Mouse (Mus musculus): ENCODE results near the gene Ltbp3. TPM values are rescaled to one million over a fixed set of nuclear protein-coding genes. Genes with fewer than 3 reads are reported as not detected.

The Ltbp3 gene
- polyA plus RNA-seq, 1 experiment from 2014 or later: 4.8 TPM

DNA sequence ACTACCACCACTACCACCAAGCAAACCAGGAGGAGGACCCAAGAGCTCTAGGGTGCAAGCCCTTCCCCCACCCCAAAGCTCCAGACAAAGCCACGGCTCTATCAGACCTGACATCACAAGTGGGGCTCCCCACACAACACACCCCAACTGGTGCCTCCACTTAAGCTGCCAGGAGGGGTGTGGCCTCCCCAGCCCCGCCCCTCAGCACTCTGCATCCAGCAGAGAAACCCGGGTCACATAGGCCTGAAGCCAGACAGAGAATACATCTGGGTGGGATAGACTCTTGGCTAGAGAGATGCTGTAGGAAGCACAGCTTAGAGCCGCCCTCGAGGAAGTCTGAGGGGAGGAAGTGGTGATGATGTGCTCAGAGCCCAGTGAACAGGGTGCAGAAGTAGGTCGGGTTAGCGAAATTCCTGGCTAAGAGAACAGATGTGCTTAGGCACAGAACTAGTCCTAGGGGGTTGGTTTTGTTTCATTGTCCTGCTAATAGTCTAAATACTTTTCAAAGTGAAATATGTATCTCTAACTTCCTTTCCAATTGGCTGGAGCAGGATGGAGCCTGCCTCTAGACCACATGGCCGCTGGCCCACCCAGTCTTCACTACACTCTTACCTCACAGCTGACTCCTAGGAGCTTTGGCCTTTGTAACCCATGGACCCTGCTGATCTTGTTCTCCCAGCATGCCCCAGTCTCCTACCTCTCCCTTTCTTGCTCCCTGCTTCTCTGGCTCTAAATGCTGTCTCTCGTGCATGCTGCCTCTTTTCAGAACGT is 35.7 kb upstream of the Ltbp3 start:
- H3K27ac ChIP-seq (ENCODE audit: low read depth, low read length): no peak overlapping the region
- no peak for ATAC-seq (ENCODE audit: low FRiP score)

DNA sequence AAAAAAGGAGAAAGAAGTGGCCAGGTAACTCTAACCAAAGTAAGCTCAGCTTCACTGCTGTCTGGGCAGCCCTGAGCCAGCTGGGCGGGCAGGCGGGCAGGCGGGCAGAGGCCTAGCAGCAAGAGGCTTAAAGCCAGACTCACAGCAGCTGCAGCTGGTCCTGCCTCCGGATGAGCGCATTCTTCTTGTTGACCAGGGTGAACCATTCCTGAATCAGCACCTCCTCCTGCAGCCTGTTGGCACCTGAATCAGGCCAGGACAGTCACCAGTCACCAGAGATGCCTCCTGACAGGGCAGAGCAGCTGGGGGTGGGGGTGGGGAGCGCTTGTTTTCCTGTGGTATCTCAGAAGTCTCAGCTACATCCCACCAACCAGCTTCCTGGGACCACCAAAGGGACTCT is 30.6 kb upstream of the Ltbp3 start:
- Histone ChIP-seq H3K9ac (ENCODE audit: low read length) (no peak overlapping the region), H3K4me1 (ENCODE audit: control insufficient read depth, insufficient read depth, low read length) (no peaks in the 10 kb centered on the region), H3K9me3 (ENCODE audit: control insufficient read depth, low read length) (no peaks in the 10 kb centered on the region), H3K27ac (ENCODE audit: low read depth, low read length) (no peak overlapping the region), H3K27me3 (ENCODE audit: control insufficient read depth, insufficient read depth, low read length) (no peaks in the 10 kb centered on the region), H3K4me2 (no peak overlapping the region), H3K4me3 (ENCODE audit: low read depth, low read length) (no peak overlapping the region), H3K36me3 (ENCODE audit: control insufficient read depth, insufficient read depth, low read length) (peaks cover 12% of the 10 kb centered on the region)
- WGBS: 88% methylated on average over 6 of the region's 6 CpGs
- DNase-seq (ENCODE audit: low spot score, missing footprints): no peak
- no peak for ATAC-seq (ENCODE audit: low FRiP score)

More for the DNA sequence above, 35.7 kb upstream of the Ltbp3 start:
- Histone ChIP-seq H3K9me3 (ENCODE audit: control insufficient read depth, low read length) (no peaks in the 10 kb centered on the region), H3K9ac (ENCODE audit: low read length) (no peak overlapping the region), H3K36me3 (ENCODE audit: control insufficient read depth, insufficient read depth, low read length) (peaks cover 24% of the 10 kb centered on the region), H3K4me3 (ENCODE audit: low read depth, low read length) (no peak overlapping the region), H3K27me3 (ENCODE audit: control insufficient read depth, insufficient read depth, low read length) (no peaks in the 10 kb centered on the region), H3K4me1 (ENCODE audit: control insufficient read depth, insufficient read depth, low read length) (no peaks in the 10 kb centered on the region; the same call in 1 of the 2 replicates), H3K4me2 (no peak overlapping the region)
- no peak for DNase-seq (ENCODE audit: low spot score, missing footprints)
- WGBS: 45% methylated on average over 10 of the region's 10 CpGs

GRCm38 (mm10) chr19:5710581-5710980 is 30.1 kb upstream of the Ltbp3 start:
- Histone ChIP-seq H3K4me1 (ENCODE audit: control insufficient read depth, insufficient read depth, low read length) (peaks cover 4% of the 10 kb centered on the region), H3K36me3 (ENCODE audit: control insufficient read depth, insufficient read depth, low read length) (peaks cover 12% of the 10 kb centered on the region)

DNA sequence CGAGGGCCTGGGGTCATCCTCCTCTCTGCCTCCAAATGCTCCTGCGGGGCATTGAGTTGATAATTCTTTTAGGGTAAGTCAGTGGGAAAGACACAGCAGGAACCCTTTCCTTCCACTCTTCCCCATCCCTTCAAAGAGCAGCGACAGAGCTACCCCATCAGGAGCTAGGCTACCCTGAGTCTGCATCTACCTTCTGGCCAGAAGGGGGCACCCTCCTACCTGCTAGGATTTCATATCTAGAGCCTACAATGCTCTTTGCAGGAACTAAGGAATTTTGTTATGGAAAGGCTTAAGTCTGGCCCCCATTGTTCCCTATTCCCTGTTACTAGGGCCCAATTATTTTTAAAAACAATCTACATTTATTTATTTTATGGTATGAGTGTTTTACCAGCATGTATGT is 29.5 kb upstream of the Ltbp3 start:
- DNase-seq (ENCODE audit: low spot score, missing footprints) (peak; percentile 91), ATAC-seq (ENCODE audit: low FRiP score) (no peak)
- H3K4me1 ChIP-seq (ENCODE audit: control insufficient read depth, insufficient read depth, low read length): peaks cover 10% of the 10 kb centered on the region
- 8% methylated on average over 3 of the region's 3 CpGs for WGBS
- H3K4me3 ChIP-seq (ENCODE audit: low read depth, low read length): no peak overlapping the region
- peaks cover 12% of the 10 kb centered on the region for H3K36me3 ChIP-seq (ENCODE audit: control insufficient read depth, insufficient read depth, low read length)
- H3K9me3 ChIP-seq (ENCODE audit: control insufficient read depth, low read length): no peaks in the 10 kb centered on the region
- no peak overlapping the region for H3K9ac ChIP-seq (ENCODE audit: low read length)
- no peak overlapping the region for H3K27ac ChIP-seq (ENCODE audit: low read depth, low read length)
- H3K27me3 ChIP-seq (ENCODE audit: control insufficient read depth, insufficient read depth, low read length): no peaks in the 10 kb centered on the region
- no peak overlapping the region for H3K4me2 ChIP-seq

More at GRCm38 (mm10) chr19:5710581-5710980, 30.1 kb upstream of the Ltbp3 start:
- ATAC-seq (ENCODE audit: low FRiP score) (no peak), DNase-seq (ENCODE audit: low spot score, missing footprints) (no peak)
- Histone ChIP-seq H3K9me3 (ENCODE audit: control insufficient read depth, low read length) (no peaks in the 10 kb centered on the region), H3K27ac (ENCODE audit: low read depth, low read length) (no peak overlapping the region), H3K27me3 (ENCODE audit: control insufficient read depth, insufficient read depth, low read length) (no peaks in the 10 kb centered on the region), H3K4me2 (no peak overlapping the region), H3K9ac (ENCODE audit: low read length) (no peak overlapping the region), H3K4me3 (ENCODE audit: low read depth, low read length) (no peak overlapping the region)
- 75% methylated on average over 8 of the region's 8 CpGs for WGBS

GRCm38 (mm10) chr19:5711907-5712460 is 28.7 kb upstream of the Ltbp3 start:
- Histone ChIP-seq H3K4me3 (ENCODE audit: low read depth, low read length) (no peak overlapping the region), H3K9ac (ENCODE audit: low read length) (no peak overlapping the region), H3K36me3 (ENCODE audit: control insufficient read depth, insufficient read depth, low read length) (peaks cover 12% of the 10 kb centered on the region), H3K27ac (ENCODE audit: low read depth, low read length) (no peak overlapping the region), H3K27me3 (ENCODE audit: control insufficient read depth, insufficient read depth, low read length) (no peaks in the 10 kb centered on the region), H3K4me1 (ENCODE audit: control insufficient read depth, insufficient read depth, low read length) (peaks cover 17% of the 10 kb centered on the region), H3K4me2 (no peak overlapping the region), H3K9me3 (ENCODE audit: control insufficient read depth, low read length) (no peaks in the 10 kb centered on the region)
- 92% methylated on average over 14 of the region's 14 CpGs for WGBS
- ATAC-seq (ENCODE audit: low FRiP score) (no peak), DNase-seq (ENCODE audit: low spot score, missing footprints) (no peak)

- Histone ChIP-seq H3K4me1 (ENCODE audit: control insufficient read depth, insufficient read depth, low read length) (peaks cover 19% of the 10 kb centered on the region), H3K27ac (ENCODE audit: low read depth, low read length) (no peak overlapping the region), H3K36me3 (ENCODE audit: control insufficient read depth, insufficient read depth, low read length) (peaks cover 6% of the 10 kb centered on the region; the same call in 1 of the 2 replicates), H3K9ac (ENCODE audit: low read length) (no peak overlapping the region), H3K9me3 (ENCODE audit: control insufficient read depth, low read length) (no peaks in the 10 kb centered on the region), H3K4me3 (ENCODE audit: low read depth, low read length) (no peak overlapping the region), H3K4me2 (no peak overlapping the region), H3K27me3 (ENCODE audit: control insufficient read depth, insufficient read depth, low read length) (no peaks in the 10 kb centered on the region)
- 79% methylated on average over 5 of the region's 5 CpGs for WGBS
- no peak for DNase-seq (ENCODE audit: low spot score, missing footprints)
- no peak for ATAC-seq (ENCODE audit: low FRiP score)
Measured at GRCm38 (mm10) chr19:5713255-5713654, 27.4 kb upstream of the Ltbp3 start.

- WGBS: 14% methylated on average over 2 of the region's 2 CpGs
- no peak overlapping the region for H3K4me3 ChIP-seq (ENCODE audit: low read depth, low read length)
- ATAC-seq (ENCODE audit: low FRiP score) (no peak), DNase-seq (ENCODE audit: low spot score, missing footprints) (no peak)
- no peak overlapping the region for H3K4me2 ChIP-seq
- no peak overlapping the region for H3K9ac ChIP-seq (ENCODE audit: low read length)
- H3K27me3 ChIP-seq (ENCODE audit: control insufficient read depth, insufficient read depth, low read length): no peaks in the 10 kb centered on the region
- peaks cover 2% of the 10 kb centered on the region; the same call in 1 of the 2 replicates for H3K36me3 ChIP-seq (ENCODE audit: control insufficient read depth, insufficient read depth, low read length)
- H3K9me3 ChIP-seq (ENCODE audit: control insufficient read depth, low read length): no peaks in the 10 kb centered on the region
- H3K27ac ChIP-seq (ENCODE audit: low read depth, low read length): no peak overlapping the region
- peaks cover 19% of the 10 kb centered on the region for H3K4me1 ChIP-seq (ENCODE audit: control insufficient read depth, insufficient read depth, low read length)
Measured at GRCm38 (mm10) chr19:5713730-5714129, 27.0 kb upstream of the Ltbp3 start.

GRCm38 (mm10) chr19:5715793-5716688 is 24.7 kb upstream of the Ltbp3 start:
- no peaks in the 10 kb centered on the region for H3K27me3 ChIP-seq (ENCODE audit: control insufficient read depth, insufficient read depth, low read length)
- peaks cover 19% of the 10 kb centered on the region for H3K4me1 ChIP-seq (ENCODE audit: control insufficient read depth, insufficient read depth, low read length)
- H3K27ac ChIP-seq (ENCODE audit: low read depth, low read length): no peak overlapping the region
- no peaks in the 10 kb centered on the region for H3K9me3 ChIP-seq (ENCODE audit: control insufficient read depth, low read length)
- H3K36me3 ChIP-seq (ENCODE audit: control insufficient read depth, insufficient read depth, low read length): peaks cover 18% of the 10 kb centered on the region
- H3K4me3 ChIP-seq (ENCODE audit: low read depth, low read length): no peak overlapping the region
- ATAC-seq (ENCODE audit: low FRiP score): peak; percentile 78
- H3K9ac ChIP-seq (ENCODE audit: low read length): peak overlapping the region; percentile 40
- H3K4me2 ChIP-seq: peak overlapping the region; percentile 40
- DNase-seq (ENCODE audit: low spot score, missing footprints): peak; percentile 93
- 15% methylated on average over 43 of the region's 43 CpGs for WGBS
